Mouse (Mus musculus): ENCODE results near the gene Sf3a3. TPM values are rescaled to one million over a fixed set of nuclear protein-coding genes. Genes with fewer than 3 reads are reported as not detected.

Gene Sf3a3
- 10 to 100 TPM; 29.2 to 33.0 TPM for total RNA-seq (2023)

DNA sequence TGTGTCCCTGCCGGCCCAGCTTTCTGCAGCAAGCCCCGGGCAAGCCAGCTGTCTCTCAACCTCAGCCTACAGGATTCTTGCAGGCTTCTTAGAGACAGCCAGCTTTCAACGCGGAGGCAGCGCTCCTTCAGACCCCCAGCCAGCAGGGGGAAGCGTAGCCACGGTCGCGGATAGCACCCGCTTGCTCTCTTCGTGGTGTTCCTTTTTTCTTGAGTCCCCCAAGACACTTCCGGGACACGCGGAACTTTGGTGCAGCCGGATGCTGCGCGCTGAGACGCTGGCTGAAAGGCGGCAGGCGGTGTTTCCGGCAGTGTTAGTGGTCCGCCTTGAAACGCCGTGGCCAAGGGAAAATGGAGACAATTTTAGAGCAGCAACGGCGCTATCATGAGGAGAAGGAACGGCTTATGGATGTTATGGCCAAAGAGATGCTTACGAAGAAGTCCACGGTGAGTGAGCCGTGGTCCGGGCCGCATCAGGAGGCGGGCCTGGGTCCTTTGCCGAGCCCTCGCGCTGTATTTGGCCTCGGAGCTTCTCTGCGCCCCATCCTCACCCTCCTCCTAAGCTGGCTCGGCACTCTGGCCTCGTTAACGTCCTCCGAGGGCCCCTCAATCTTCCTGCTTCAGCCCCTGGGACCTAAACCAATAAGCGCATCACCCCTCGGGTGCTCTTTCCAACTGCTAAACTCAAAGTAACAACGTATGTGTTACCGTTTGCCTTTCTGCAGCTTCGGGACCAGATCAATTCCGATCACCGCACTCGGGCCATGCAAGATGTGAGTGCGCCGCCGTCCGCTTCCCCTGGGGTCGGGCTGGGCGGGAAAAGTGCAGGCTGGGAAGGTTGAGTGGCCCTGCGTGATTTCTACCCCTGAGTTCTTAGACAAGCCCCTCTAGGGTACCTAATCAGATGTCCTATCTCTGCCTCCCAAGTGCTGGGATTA is at the start of gene Sf3a3:
Gene Sf3a3, plus strand, starts transcription at position 232 of the 937 bp plus-strand sequence.

GRCm38 (mm10) chr4:124693135-124693894 is 21.3 kb upstream of the Sf3a3 start, which contains the start of gene Utp11:
Gene Utp11 (minus strand): TSS chr4:124693600.

DNA sequence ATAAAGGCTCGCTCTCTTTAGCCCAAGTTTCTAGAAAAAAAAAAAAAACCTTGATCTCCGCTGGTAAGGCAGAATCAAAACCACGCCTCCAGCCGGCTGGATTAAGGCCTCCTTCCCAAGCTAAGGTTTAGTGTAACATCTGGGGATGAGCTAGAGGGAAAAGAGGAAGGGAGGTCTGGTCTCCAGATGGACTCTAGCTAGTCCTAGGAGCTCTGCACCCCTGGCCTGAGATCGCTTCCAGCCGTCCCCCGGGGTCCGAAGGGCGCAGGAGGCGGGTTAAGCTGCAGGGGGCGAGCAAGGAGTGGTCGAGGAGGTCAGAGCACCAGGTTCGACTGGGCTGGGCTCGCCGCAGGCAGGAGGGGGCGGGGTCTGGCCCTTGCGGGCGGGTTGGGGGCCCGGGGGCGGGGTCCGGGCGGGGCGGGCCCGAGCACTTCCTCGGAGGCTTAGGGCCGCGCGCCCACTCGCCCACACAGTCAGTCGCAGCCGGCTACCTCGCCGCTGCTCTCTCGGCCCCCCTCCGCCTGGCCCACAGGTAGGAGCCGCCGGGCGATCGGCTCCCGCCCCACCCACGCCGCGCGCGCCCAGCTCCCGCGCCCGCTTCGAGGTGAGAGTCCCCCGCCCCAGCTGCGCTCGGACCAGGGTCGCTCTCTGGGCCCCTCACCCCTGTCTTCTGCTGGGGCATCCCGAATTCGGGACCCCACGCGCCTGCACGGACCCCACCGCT is 14.2 kb upstream of the Sf3a3 start, which contains the start of gene Fhl3:
Gene Fhl3, plus strand, starts transcription at position 454 of the 724 bp plus-strand sequence.

DNA sequence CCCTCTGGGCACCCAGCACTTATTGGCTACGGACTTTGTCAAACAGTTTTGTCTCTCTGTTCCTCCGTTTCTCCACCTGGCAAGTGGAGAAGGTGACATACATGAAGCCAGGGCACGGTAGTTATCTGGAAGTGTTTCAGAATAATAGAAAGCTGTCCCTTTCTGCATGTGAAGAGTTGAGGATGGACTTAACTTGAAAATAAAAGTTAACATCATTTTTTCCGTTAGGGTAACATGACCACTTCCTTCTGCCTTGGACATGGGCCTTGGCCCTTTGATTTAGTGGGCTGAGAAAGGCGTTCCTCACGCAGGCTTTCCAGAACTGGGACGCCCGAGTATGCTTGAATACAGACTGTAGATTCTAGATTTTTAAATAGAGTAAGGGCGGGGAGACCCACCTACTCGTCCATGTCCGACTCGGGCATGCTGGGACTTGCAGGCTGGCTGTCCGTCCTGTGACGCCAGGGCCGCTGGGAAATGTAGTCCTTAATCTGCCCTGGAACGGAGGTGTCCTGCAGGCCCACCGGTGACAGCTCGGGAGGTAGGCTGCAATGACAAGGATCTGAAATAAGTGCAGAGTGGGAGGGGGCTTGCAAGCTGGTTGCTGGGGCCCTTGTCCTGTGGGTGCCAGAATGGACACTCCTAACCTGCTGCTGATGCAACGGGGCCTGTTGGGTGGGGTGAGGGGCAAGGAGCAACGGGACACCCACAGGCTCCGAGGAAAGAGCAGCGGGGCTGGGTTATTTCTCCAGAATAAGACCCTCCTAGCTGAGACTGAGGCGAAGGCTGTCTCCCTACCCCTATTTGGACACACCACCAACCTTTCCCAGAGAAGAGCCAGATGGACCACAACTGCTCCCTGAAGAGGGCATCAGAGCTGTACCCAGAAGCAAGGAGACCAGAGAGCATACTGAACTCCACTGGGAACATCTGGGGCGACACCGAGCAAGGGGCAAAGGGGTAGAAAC is 27.1 kb downstream of the Sf3a3 start, which contains the start of gene Inpp5b:
Gene Inpp5b, plus strand, starts transcription at position 475 of the 968 bp plus-strand sequence.

Other genes with a start within 250 kb of the Sf3a3 start
- gene 3100002H09Rik, start 104.0 kb upstream of the Sf3a3 start, total RNA-seq (2023) = not detected
- gene Pou3f1, start 58.0 kb upstream of the Sf3a3 start, total RNA-seq (2023) = not detected
- gene Utp11, start 21.2 kb upstream of the Sf3a3 start, total RNA-seq (2023) = 10 to 100 TPM; 17.9 to 22.3 TPM
- gene Fhl3, start 14.1 kb upstream of the Sf3a3 start, total RNA-seq (2023) = 1 to 10 TPM; 2.2 to 3.4 TPM
- gene Inpp5b, start 27.1 kb downstream of the Sf3a3 start, total RNA-seq (2023) = 10 to 100 TPM; 57.5 to 62.3 TPM
- 10 to 100 TPM; 30.2 to 33.9 TPM for gene Mtf1, start 87.3 kb downstream of the Sf3a3 start, total RNA-seq (2023)
- gene Yrdc, start 135.9 kb downstream of the Sf3a3 start, total RNA-seq (2023) = 10 to 100 TPM; 62.7 to 71.3 TPM
- 10 to 100 TPM in 1 of 2 experiments, 1 to 10 TPM in 1; 8.7 to 11.7 TPM for gene 1110065P20Rik, start 136.4 kb downstream of the Sf3a3 start, total RNA-seq (2023)
- not detected for gene Maneal, start 147.4 kb downstream of the Sf3a3 start, total RNA-seq (2023)
- not detected for gene Epha10, start 166.1 kb downstream of the Sf3a3 start, total RNA-seq (2023)
- gene 9930104L06Rik, start 222.3 kb downstream of the Sf3a3 start, total RNA-seq (2023) = 10 to 100 TPM in 1 of 2 experiments, 1 to 10 TPM in 1; 8.7 to 11.8 TPM
- 1 to 10 TPM; 2.6 to 3.4 TPM for gene Cdca8, start 224.5 kb downstream of the Sf3a3 start, total RNA-seq (2023)